Mouse (Mus musculus) layer of hippocampus, postnatal 25 days (tissue): Measurements from ENCODE around the gene Tent5b. TPM values are rescaled to one million over a fixed set of nuclear protein-coding genes. Genes with fewer than 3 reads are reported as not detected.
"Not testable (repeated sequence)": the region's sequence is repeated elsewhere in the genome, so short reads cannot be mapped to it uniquely, and the experiment has no call there.

Experiments
- DNase-seq, 2 experiments: peaks; one replicate each; pipeline ENCODE4 v3.0.0; 2022; ENCODE audit warnings: mixed read lengths in 2 of 2, low spot score in 1 of 2; ENCODE audit errors: extremely low spot score in 1 of 2
- total RNA-seq, 2 experiments: library from RNA; stranded (reverse); gene quantifications; 2 replicates each; pipeline ENCODE4 v1.2.3; 2021

Gene Tent5b
- total RNA-seq, 2 experiments from 2014 or later, result not detected

GRCm38 (mm10) chr4:133497461-133498159 lies 17.7 kb downstream of the Tent5b start:
- DNase-seq, result no peak

GRCm38 (mm10) chr4:133498160-133498724 lies 18.3 kb downstream of the Tent5b start, which contains the start of gene Trnp1:
Gene Trnp1 (minus strand): TSS chr4:133498550.
- DNase-seq, result peak; percentile 71 to 72

GRCm38 (mm10) chr4:133501514-133501913 lies 21.6 kb downstream of the Tent5b start:
- no peak for DNase-seq

GRCm38 (mm10) chr4:133504300-133504699 lies 24.4 kb downstream of the Tent5b start:
- DNase-seq, result no peak

- no peak for DNase-seq
Measured at GRCm38 (mm10) chr4:133504755-133505485, 25.0 kb downstream of the Tent5b start.

- DNase-seq, result no peak
Measured at GRCm38 (mm10) chr4:133506573-133506972, 26.6 kb downstream of the Tent5b start.

GRCm38 (mm10) chr4:133508990-133509389 lies 29.1 kb downstream of the Tent5b start:
- peak in 1 of 2 experiments; percentile 44 for DNase-seq

- no peak for DNase-seq
Measured at GRCm38 (mm10) chr4:133511050-133511449, 31.1 kb downstream of the Tent5b start.

- DNase-seq, result not testable (repeated sequence)
Measured at GRCm38 (mm10) chr4:133512511-133512910, 32.6 kb downstream of the Tent5b start.

- DNase-seq, result peak; percentile 61 to 79
Measured at GRCm38 (mm10) chr4:133512972-133513371, 33.0 kb downstream of the Tent5b start.

GRCm38 (mm10) chr4:133518601-133519368 lies 38.9 kb downstream of the Tent5b start, which contains the start of gene Kdf1:
Gene Kdf1 (plus strand): TSS chr4:133518963.
- no peak for DNase-seq

GRCm38 (mm10) chr4:133519369-133519665 lies 39.4 kb downstream of the Tent5b start:
- DNase-seq, result no peak

- DNase-seq, result no peak
Measured at GRCm38 (mm10) chr4:133521502-133521901, 41.6 kb downstream of the Tent5b start.

GRCm38 (mm10) chr4:133527788-133528187 lies 47.9 kb downstream of the Tent5b start:
- no peak for DNase-seq

GRCm38 (mm10) chr4:133532777-133533176 lies 52.8 kb downstream of the Tent5b start:
- no peak for DNase-seq

GRCm38 (mm10) chr4:133536081-133536480 lies 56.1 kb downstream of the Tent5b start:
- DNase-seq, result no peak

GRCm38 (mm10) chr4:133536652-133537051 lies 56.7 kb downstream of the Tent5b start:
- DNase-seq, result no peak
